Mouse (Mus musculus): ENCODE measurements at regions not wholly inside any gene's neighbourhood (a gene's known extent, or its start where the extent isn't known, plus 50 kb on each side); places are given as distances from the start of the nearest gene placed in this dataset.
A peak's percentile ranks its signal among the peaks of the same experiment; 100 is the strongest.
"Not testable (repeated sequence)": the region's sequence is repeated elsewhere in the genome, so short reads cannot be mapped to it uniquely, and the experiment has no call there.

- DNase-seq, result no peak
Observed at GRCm38 (mm10) chr1:166901574-166901973, 99.6 kb upstream of the Fam78b start.

- DNase-seq, result no peak
Observed at GRCm38 (mm10) chr1:166903417-166903816, 97.8 kb upstream of the Fam78b start.

- peak in 1 of 2 experiments; percentile 2 for DNase-seq
Observed at GRCm38 (mm10) chr1:166908231-166908805, 92.9 kb upstream of the Fam78b start.

- DNase-seq, result not testable (repeated sequence)
Observed at GRCm38 (mm10) chr1:166912195-166912594, 89.0 kb upstream of the Fam78b start.

- no peak for DNase-seq
Observed at GRCm38 (mm10) chr1:166922911-166923712, 78.1 kb upstream of the Fam78b start.

GRCm38 (mm10) chr1:166923713-166923975 lies 77.6 kb upstream of the Fam78b start:
- DNase-seq, result no peak

- no peak for DNase-seq
Observed at GRCm38 (mm10) chr1:166924126-166924525, 77.1 kb upstream of the Fam78b start.

GRCm38 (mm10) chr1:166926078-166926477 lies 75.1 kb upstream of the Fam78b start:
- no peak for DNase-seq

- DNase-seq, result not testable (repeated sequence)
Observed at GRCm38 (mm10) chr1:166939744-166940143, 61.5 kb upstream of the Fam78b start.

- not testable (repeated sequence) for DNase-seq
Observed at GRCm38 (mm10) chr1:166940146-166941076, 60.8 kb upstream of the Fam78b start.

GRCm38 (mm10) chr1:166942201-166942600 lies 59.0 kb upstream of the Fam78b start:
- DNase-seq, result no peak

- DNase-seq, result no peak
Observed at GRCm38 (mm10) chr1:166944540-166944939, 56.7 kb upstream of the Fam78b start.

GRCm38 (mm10) chr1:166947844-166948702 lies 53.1 kb upstream of the Fam78b start:
- DNase-seq, result no peak
